Mouse (Mus musculus) neural tube, embryonic 11.5 days (tissue): Measurements from ENCODE around the gene Cd59a. TPM values are rescaled to one million over a fixed set of nuclear protein-coding genes. Genes with fewer than 3 reads are reported as not detected.
"Not testable (repeated sequence)": the region's sequence is repeated elsewhere in the genome, so short reads cannot be mapped to it uniquely, and the experiment has no call there.

Experiments
- ATAC-seq: fragments of 200-750 bp; cut with Nextera tagmentation; 2 replicates; pipeline ENCODE4 v1.8.0; 2017; ENCODE audit warnings: moderate number of reproducible peaks, mild to moderate bottlenecking, moderate TSS enrichment, moderate library complexity; ENCODE audit not compliant: insufficient read depth, low FRiP score, low TSS enrichment
- DNase-seq: peaks from one replicate; pipeline ENCODE4 v3.0.0-alpha.2; 2015; ENCODE audit warnings: low spot score
- H3K27ac ChIP-seq: fragments of 300-500 bp; sonication (generic); 2 replicates; pipeline ENCODE4 v1.5.1; 2014; ENCODE audit warnings: low read depth, mild to moderate bottlenecking, low read length
- H3K27me3 ChIP-seq: fragments of 300-500 bp; sonication (generic); 2 replicates; pipeline ENCODE4 v1.6.1; 2014; ENCODE audit warnings: mild to moderate bottlenecking, low read length, mixed read lengths; ENCODE audit not compliant: control insufficient read depth, insufficient read depth
- H3K36me3 ChIP-seq: fragments of 300-500 bp; sonication (generic); 2 replicates; pipeline ENCODE4 v1.6.1; 2014; ENCODE audit warnings: mild to moderate bottlenecking, low read length, moderate library complexity, mixed read lengths; ENCODE audit not compliant: control insufficient read depth, insufficient read depth
- H3K4me1 ChIP-seq: fragments of 300-500 bp; sonication (generic); 2 replicates; pipeline ENCODE4 v1.6.1; 2014; ENCODE audit warnings: low read length, mixed read lengths; ENCODE audit not compliant: control insufficient read depth, insufficient read depth
- H3K4me2 ChIP-seq: fragments of 300-500 bp; sonication (generic); 2 replicates; pipeline ENCODE4 v1.6.1; 2014; ENCODE audit warnings: low read depth, mild to moderate bottlenecking, moderate library complexity
- H3K4me3 ChIP-seq: fragments of 300-500 bp; sonication (generic); 2 replicates; pipeline ENCODE4 v1.5.1; 2014; ENCODE audit warnings: low read depth, low read length
- H3K9ac ChIP-seq: fragments of 300-500 bp; sonication (generic); 2 replicates; pipeline ENCODE4 v1.6.1; 2014; ENCODE audit warnings: mild to moderate bottlenecking, low read length
- H3K9me3 ChIP-seq: fragments of 300-500 bp; sonication (generic); 2 replicates; pipeline ENCODE4 v1.6.1; 2016; ENCODE audit warnings: low read length; ENCODE audit not compliant: control insufficient read depth
- WGBS: fragments of 180-500 bp; shearing (Covaris S2); extraction: QIAGEN DNeasy Blood & Tissue Kit; methylation state at CpG from one replicate; pipeline ENCODE4 v1.1.7; 2014; 5-methylcytosine and 5-hydroxymethylcytosine counted together
- polyA plus RNA-seq: library from polyadenylated mRNA; unstranded; fragments of >200 nt; fragmentation: Nextera tagmentation; extraction: Ambion mirVana; gene quantifications from 2 replicates; pipeline ENCODE4 v1.2.1, GENCODE M21; 2014

Gene Cd59a
- polyA plus RNA-seq, result 29.1 and 32.5 TPM in 2 replicates

DNA sequence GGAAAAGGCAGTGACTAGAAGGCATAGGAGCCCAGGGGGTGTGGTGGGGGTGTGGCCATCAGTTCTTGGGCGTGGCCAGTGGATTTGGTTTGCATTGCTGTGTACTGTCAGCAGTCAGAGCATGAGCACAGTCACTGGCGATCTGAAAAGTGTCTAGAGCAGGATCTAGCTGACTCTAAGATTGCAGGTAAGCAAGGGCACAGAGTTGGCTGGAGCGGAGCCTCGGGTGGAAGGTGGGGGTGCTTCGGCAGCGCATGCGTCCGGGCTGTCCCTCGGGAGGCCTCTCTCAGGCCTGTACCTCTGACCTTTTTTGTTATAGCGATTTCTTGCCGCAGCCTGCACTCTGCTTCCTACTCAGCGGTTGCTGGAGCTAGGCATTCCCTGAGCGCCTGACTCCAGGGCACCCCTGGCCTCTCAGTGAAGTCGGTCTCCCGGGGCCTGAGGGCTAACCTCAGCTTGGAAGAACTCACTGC is at the start of gene Cd59a:
Gene Cd59a (plus strand): TSS at position 61 of the 473 bp plus-strand sequence.
- Histone ChIP-seq H3K9me3 (no peaks in the 10 kb centered on the region), H3K36me3 (no peaks in the 10 kb centered on the region), H3K9ac (peak within 1 kb of the TSS; percentile 58), H3K27ac (peak within 1 kb of the TSS; percentile 36; the same call in 1 of the 2 replicates), H3K4me2 (peak within 1 kb of the TSS; percentile 45), H3K4me1 (no peaks in the 10 kb centered on the region), H3K27me3 (no peaks in the 10 kb centered on the region), H3K4me3 (peak within 1 kb of the TSS; percentile 41)
- 3% methylated on average over 15 of the region's 15 CpGs for WGBS
- DNase-seq, result peak; percentile 83
- ATAC-seq, result peak; percentile 90

DNA sequence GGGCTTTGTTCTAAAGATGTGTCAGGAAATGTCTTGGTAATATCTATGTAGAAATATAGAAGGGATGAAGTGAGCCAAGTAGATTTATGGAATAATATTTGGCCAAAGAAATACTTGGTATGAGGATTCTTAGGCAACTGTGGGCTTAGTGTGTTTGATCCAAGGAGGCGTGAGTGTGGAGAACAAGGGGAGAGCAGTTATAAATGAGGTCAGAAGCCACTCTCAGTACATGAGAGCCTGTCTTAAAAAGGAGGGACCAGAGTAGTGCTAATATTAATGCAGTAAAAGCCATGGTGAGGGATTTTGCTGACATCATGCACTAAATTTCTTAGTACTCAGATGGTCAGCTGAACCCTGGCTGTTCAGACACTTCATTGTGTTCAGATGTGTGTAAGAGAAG is 37.2 kb upstream of the Cd59a start:
- H3K4me3 ChIP-seq, result no peak overlapping the region
- ATAC-seq (no peak), DNase-seq (no peak)
- no peaks in the 10 kb centered on the region for H3K4me1 ChIP-seq
- no peaks in the 10 kb centered on the region for H3K27me3 ChIP-seq
- H3K9ac ChIP-seq, result no peak overlapping the region
- no peak overlapping the region for H3K27ac ChIP-seq
- peaks cover 10% of the 10 kb centered on the region for H3K36me3 ChIP-seq
- no peaks in the 10 kb centered on the region for H3K9me3 ChIP-seq
- H3K4me2 ChIP-seq, result no peak overlapping the region
- WGBS, result 86% methylated on average over 1 of the region's 1 CpGs

GRCm38 (mm10) chr2:104058954-104059353 is 36.6 kb upstream of the Cd59a start:
- no peaks in the 10 kb centered on the region for H3K9me3 ChIP-seq
- no peak overlapping the region for H3K27ac ChIP-seq
- H3K4me3 ChIP-seq, result no peak overlapping the region
- no peak overlapping the region for H3K9ac ChIP-seq
- no peaks in the 10 kb centered on the region for H3K27me3 ChIP-seq
- ATAC-seq (no peak), DNase-seq (no peak)
- WGBS, result 90% methylated on average over 4 of the region's 4 CpGs
- H3K36me3 ChIP-seq, result peaks cover 10% of the 10 kb centered on the region
- H3K4me1 ChIP-seq, result no peaks in the 10 kb centered on the region
- H3K4me2 ChIP-seq, result no peak overlapping the region

DNA sequence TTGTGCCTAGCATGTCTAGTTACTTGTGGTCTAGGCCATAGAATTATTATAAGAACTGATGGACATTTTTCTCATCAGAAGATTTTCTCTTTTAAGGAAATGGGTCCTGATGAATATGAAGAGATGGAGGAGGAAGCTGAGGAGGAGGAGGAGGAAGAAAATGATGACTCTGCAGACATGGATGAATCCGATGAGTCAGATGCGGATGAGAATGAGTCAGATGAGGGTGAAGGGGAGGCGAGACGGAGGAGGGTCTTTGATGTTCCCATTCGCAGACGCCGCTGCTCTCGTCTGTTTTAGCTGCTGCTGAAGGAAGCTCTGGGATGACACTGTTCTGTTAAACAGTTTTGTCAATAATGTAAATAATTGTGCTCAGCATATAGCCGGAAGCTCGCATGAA is 35.8 kb upstream of the Cd59a start:
- H3K4me1 ChIP-seq, result no peaks in the 10 kb centered on the region
- H3K27ac ChIP-seq, result no peak overlapping the region
- H3K9ac ChIP-seq, result no peak overlapping the region
- 69% methylated on average over 10 of the region's 10 CpGs for WGBS
- H3K36me3 ChIP-seq, result peaks cover 6% of the 10 kb centered on the region; the same call in 1 of the 2 replicates
- no peaks in the 10 kb centered on the region for H3K27me3 ChIP-seq
- H3K4me3 ChIP-seq, result no peak overlapping the region
- no peak for ATAC-seq
- no peaks in the 10 kb centered on the region for H3K9me3 ChIP-seq
- no peak overlapping the region for H3K4me2 ChIP-seq
- DNase-seq, result no peak

DNA sequence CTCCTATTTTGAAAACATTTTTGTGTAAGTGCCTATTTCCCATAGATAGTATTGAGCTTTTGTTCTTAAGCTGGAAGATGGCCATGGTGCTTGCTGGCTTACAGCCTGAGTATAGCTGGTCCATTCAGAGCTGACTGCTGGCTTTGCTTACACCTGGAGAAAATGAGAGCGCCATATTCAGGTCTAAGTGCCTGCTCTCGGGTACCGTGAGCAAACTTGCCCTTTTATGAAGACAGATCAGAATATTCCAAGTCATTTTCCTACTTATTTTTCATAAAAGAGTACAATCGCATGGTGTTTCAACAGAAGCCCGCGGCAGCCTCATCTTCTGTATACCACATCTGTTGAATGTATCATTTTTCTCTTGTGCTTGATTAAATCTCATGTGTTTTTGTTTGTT is 34.6 kb upstream of the Cd59a start:
- Histone ChIP-seq H3K27me3 (no peaks in the 10 kb centered on the region), H3K9ac (no peak overlapping the region), H3K27ac (no peak overlapping the region), H3K9me3 (no peaks in the 10 kb centered on the region), H3K36me3 (peaks cover 2% of the 10 kb centered on the region; the same call in 1 of the 2 replicates), H3K4me2 (no peak overlapping the region), H3K4me3 (no peak overlapping the region), H3K4me1 (no peaks in the 10 kb centered on the region)
- ATAC-seq (no peak), DNase-seq (no peak)
- 96% methylated on average over 6 of the region's 6 CpGs for WGBS

DNA sequence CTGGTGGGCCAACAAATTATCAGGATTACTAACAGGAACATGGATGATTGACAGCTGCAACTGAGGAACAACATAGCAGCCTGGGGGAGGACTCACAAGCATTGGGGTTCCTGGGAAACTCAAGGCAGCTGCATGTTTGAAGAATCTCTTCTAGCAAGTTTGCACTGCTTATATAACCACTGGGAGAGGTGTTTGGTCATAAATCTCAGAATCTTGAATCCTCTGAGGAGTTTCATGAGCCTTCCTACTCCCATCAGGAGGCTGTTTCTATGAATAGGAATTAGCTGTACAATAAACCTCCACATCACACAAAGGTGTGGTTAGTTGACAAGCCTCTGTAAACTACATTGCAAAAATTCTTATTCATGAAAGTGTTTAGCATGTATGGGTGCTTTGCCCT is 32.9 kb upstream of the Cd59a start:
- DNase-seq (no peak), ATAC-seq (no peak)
- no peaks in the 10 kb centered on the region for H3K27me3 ChIP-seq
- H3K9ac ChIP-seq, result no peak overlapping the region
- H3K4me1 ChIP-seq, result no peaks in the 10 kb centered on the region
- no peaks in the 10 kb centered on the region for H3K9me3 ChIP-seq
- H3K27ac ChIP-seq, result no peak overlapping the region
- peaks cover 2% of the 10 kb centered on the region; the same call in 1 of the 2 replicates for H3K36me3 ChIP-seq
- H3K4me3 ChIP-seq, result no peak overlapping the region
- no peak overlapping the region for H3K4me2 ChIP-seq

DNA sequence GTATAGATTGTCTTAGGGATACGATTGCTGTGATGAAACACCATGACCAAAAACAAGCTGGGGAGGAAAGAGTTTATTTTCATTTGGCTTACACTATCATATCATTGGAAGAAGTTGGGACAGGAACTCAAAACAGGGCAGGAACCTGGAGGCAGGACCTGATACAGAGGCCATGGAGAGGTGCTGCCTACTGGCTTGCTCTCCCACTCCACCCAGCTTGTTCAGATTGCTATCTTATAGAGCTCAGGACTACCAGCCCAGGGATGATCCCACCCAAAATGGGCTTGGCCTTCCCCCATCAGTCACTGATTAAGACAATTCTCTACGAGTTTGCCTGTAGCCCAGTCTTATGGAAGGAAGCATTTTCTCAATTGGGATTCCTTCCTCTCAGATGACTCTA is 31.4 kb upstream of the Cd59a start:
- DNase-seq, result no peak
- 79% methylated on average over 2 of the region's 2 CpGs for WGBS
- Histone ChIP-seq H3K36me3 (peaks cover 2% of the 10 kb centered on the region; the same call in 1 of the 2 replicates), H3K4me1 (no peaks in the 10 kb centered on the region), H3K9ac (no peak overlapping the region), H3K27me3 (no peaks in the 10 kb centered on the region), H3K4me3 (no peak overlapping the region), H3K4me2 (no peak overlapping the region), H3K27ac (no peak overlapping the region), H3K9me3 (no peaks in the 10 kb centered on the region)
- no peak for ATAC-seq

GRCm38 (mm10) chr2:104065526-104065925 is 30.1 kb upstream of the Cd59a start, which contains the start of gene Gm10912:
Gene Gm10912 (plus strand): TSS chr2:104065826.
- H3K9me3 ChIP-seq, H3K27ac ChIP-seq, H3K9ac ChIP-seq, DNase-seq, ATAC-seq, H3K4me3 ChIP-seq, H3K27me3 ChIP-seq, H3K36me3 ChIP-seq, H3K4me2 ChIP-seq, H3K4me1 ChIP-seq: not testable (repeated sequence)
- WGBS, result 89% methylated on average over 5 of the region's 6 CpGs

GRCm38 (mm10) chr2:104068450-104068849 is 27.2 kb upstream of the Cd59a start, which contains the start of gene Gm10799:
Gene Gm10799 (minus strand): TSS chr2:104068550.
- 87% methylated on average over 7 of the region's 7 CpGs for WGBS
- H3K4me3 ChIP-seq, H3K27me3 ChIP-seq, H3K9me3 ChIP-seq, H3K4me2 ChIP-seq, ATAC-seq, H3K4me1 ChIP-seq, H3K9ac ChIP-seq, DNase-seq, H3K36me3 ChIP-seq, H3K27ac ChIP-seq: not testable (repeated sequence)
